Mouse (Mus musculus) cerebellum, adult 2 months (tissue): Measurements from ENCODE around the gene Gm4491.

Source experiments
- CTCF ChIP-seq: fragments of 200-500 bp; IDR thresholded peaks from 2 replicates; pipeline ENCODE4 v1.5.1; 2011; ENCODE audit warnings: low read depth, mild to moderate bottlenecking, control low read depth, low read length, moderate library complexity, borderline replicate concordance; ENCODE audit not compliant: insufficient read depth
- POLR2A ChIP-seq: fragments of 200-500 bp; IDR thresholded peaks from 2 replicates; pipeline ENCODE4 v1.6.1; 2011; ENCODE audit warnings: low read length, control low read depth, borderline replicate concordance; ENCODE audit not compliant: insufficient read depth

- TF ChIP-seq CTCF (no peak), POLR2A (no peak)
Measured at GRCm38 (mm10) chr14:57075537-57075936, 40.1 kb downstream of the Gm4491 start.
